Mouse (Mus musculus) G1E (cell line): ENCODE results near the gene Syvn1. TPM values are rescaled to one million over a fixed set of nuclear protein-coding genes. Genes with fewer than 3 reads are reported as not detected.

Experiments
- ATAC-seq: 2 replicates; pipeline ENCODE4 v1.8.0; 2016; ENCODE audit warnings: mild to moderate bottlenecking; ENCODE audit not compliant: insufficient number of reproducible peaks, poor library complexity, low FRiP score, severe bottlenecking; ENCODE audit errors: extremely low read depth
- DNase-seq: peaks from one replicate; pipeline ENCODE4 v3.0.0; 2012; ENCODE audit warnings: low spot score
- H3K27me3 ChIP-seq: 2 replicates; pipeline ENCODE4 v1.6.1; 2012; ENCODE audit warnings: mild to moderate bottlenecking, low read length, inconsistent platforms; ENCODE audit not compliant: insufficient read depth
- H3K36me3 ChIP-seq: replicated peaks from 2 replicates; pipeline ENCODE3; 2012; ENCODE audit warnings: mild to moderate bottlenecking, inconsistent platforms
- H3K4me1 ChIP-seq: 2 replicates; pipeline ENCODE4 v1.6.1; 2012; ENCODE audit warnings: low read depth, low read length, inconsistent platforms, mixed read lengths; ENCODE audit not compliant: insufficient read depth
- H3K4me3 ChIP-seq: 2 replicates; pipeline ENCODE4 v1.5.1; 2012; ENCODE audit warnings: low read depth, mild to moderate bottlenecking, inconsistent platforms, low read length, moderate library complexity, mixed read lengths
- H3K9me3 ChIP-seq: replicated peaks from 2 replicates; pipeline ENCODE4 v1.6.1; 2012; ENCODE audit warnings: inconsistent platforms
- CTCF ChIP-seq: IDR thresholded peaks from 2 replicates; pipeline ENCODE4 v1.5.1; 2012; ENCODE audit warnings: low read depth, low read length, inconsistent platforms, mixed read lengths
- GATA1 ChIP-seq: IDR thresholded peaks from 2 replicates; pipeline ENCODE4 v1.6.1; 2012; ENCODE audit warnings: borderline replicate concordance, low read length, inconsistent platforms, mixed read lengths
- GATA2 ChIP-seq: IDR thresholded peaks from 2 replicates; pipeline ENCODE4 v1.6.1; 2012; ENCODE audit warnings: low read depth, low read length, inconsistent platforms, borderline replicate concordance
- POLR2AphosphoS5 ChIP-seq: IDR thresholded peaks from 2 replicates; pipeline ENCODE4 v1.6.1; 2012; ENCODE audit warnings: low read depth, low read length, inconsistent platforms; ENCODE audit not compliant: insufficient replicate concordance
- TAL1 ChIP-seq: conservative IDR thresholded peaks from 2 replicates; pipeline ENCODE4 v1.6.1; 2012; ENCODE audit warnings: low read depth, low read length, inconsistent platforms, mixed read lengths
- polyA plus RNA-seq: library from polyadenylated mRNA; stranded (reverse); fragments of >175 nt; gene quantifications from 2 replicates; pipeline ENCODE4 v1.2.3, GENCODE M21; 2012
- total RNA-seq, 2 experiments: library from RNA; stranded (forward) in 1 of 2; stranded (reverse) in 1 of 2; fragments of 200-1000 nt in 1 of 2; fragments of >200 nt in 1 of 2; fragmentation: Nextera tagmentation in 1 of 2; gene quantifications; 2 replicates each; pipeline ENCODE4 v1.2.3; 2014 to 2017

The Syvn1 gene
- total and polyA plus RNA-seq, 3 experiments = 4.8 to 78.2 (median 39.7) TPM

DNA sequence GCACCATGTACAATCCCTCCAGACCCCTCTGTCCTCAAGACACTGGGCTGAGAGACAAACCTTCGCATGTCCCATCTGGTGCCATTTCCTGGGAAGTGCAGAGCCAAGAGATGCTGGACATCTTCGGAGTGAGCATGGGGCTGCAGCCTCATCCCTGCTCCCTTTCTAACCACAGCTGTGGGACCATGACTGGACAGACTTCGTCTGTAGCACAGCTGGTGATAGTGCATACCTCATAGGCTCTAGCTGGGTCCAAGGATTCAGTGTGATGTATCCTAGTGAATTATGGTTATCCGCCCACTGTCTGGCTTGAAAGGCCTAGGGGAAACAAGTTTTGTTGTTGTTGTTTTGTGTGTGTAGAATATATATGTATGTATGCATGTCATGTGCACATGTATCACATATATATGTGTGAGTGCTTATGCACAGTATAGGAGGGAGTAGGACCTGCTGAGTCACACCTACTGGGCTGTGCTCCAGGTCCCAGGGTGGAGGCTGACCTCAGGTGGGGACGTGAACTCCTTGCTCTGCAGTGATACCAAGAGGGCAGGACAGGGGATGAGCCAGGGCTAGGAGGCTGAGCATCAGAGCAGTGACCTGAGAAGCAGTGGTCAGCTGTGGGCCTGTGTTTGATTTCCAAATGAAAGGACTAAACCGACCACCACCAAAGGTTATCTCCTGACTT lies 55.9 kb downstream of the Syvn1 start:
- TF ChIP-seq GATA2 = no peak
- TF ChIP-seq POLR2AphosphoS5 = no peak
- no peak for TF ChIP-seq TAL1
- no peak for TF ChIP-seq GATA1
- no peak for TF ChIP-seq CTCF
- Histone ChIP-seq H3K27me3 (no peaks in the 10 kb centered on the region), H3K36me3 (peaks cover 49% of the 10 kb centered on the region), H3K4me1 (peaks cover 53% of the 10 kb centered on the region), H3K4me3 (no peak overlapping the region; the same call in 1 of the 2 replicates), H3K9me3 (no peaks in the 10 kb centered on the region)
- ATAC-seq = no peak
- no peak for DNase-seq

Other genes starting within 250 kb of the Syvn1 start
Only the 20 nearest of the 28 such genes appear.
- 126 and 142 TPM in 2 replicates for gene Dpf2, start 133.6 kb upstream of the Syvn1 start, total RNA-seq (2014; fragmentation: Nextera tagmentation)
- 152 and 196 TPM in 2 replicates for gene Dpf2, start 133.6 kb upstream of the Syvn1 start, total RNA-seq (2017)
- gene Dpf2, start 133.6 kb upstream of the Syvn1 start, polyA plus RNA-seq = 42.1 and 68.8 TPM in 2 replicates
- 1.8 and 2.1 TPM in 2 replicates for gene Cdc42ep2, start 121.8 kb upstream of the Syvn1 start, total RNA-seq (2014; fragmentation: Nextera tagmentation)
- gene Cdc42ep2, start 121.8 kb upstream of the Syvn1 start, total RNA-seq (2017) = 2.2 and 3.6 TPM in 2 replicates
- gene Cdc42ep2, start 121.8 kb upstream of the Syvn1 start, polyA plus RNA-seq = 0.66 and 0.76 TPM in 2 replicates
- gene Pola2, start 82.4 kb upstream of the Syvn1 start, total RNA-seq (2014; fragmentation: Nextera tagmentation) = 139 and 147 TPM in 2 replicates
- 86.0 and 93.4 TPM in 2 replicates for gene Pola2, start 82.4 kb upstream of the Syvn1 start, total RNA-seq (2017)
- 51.6 and 55.0 TPM in 2 replicates for gene Pola2, start 82.4 kb upstream of the Syvn1 start, polyA plus RNA-seq
- not detected in 2 replicates for gene Slc22a20, start 60.4 kb upstream of the Syvn1 start, total RNA-seq (2014; fragmentation: Nextera tagmentation)
- not detected in 2 replicates for gene Slc22a20, start 60.4 kb upstream of the Syvn1 start, total RNA-seq (2017)
- not detected in 2 replicates for gene Slc22a20, start 60.4 kb upstream of the Syvn1 start, polyA plus RNA-seq
- 38.5 and 40.9 TPM in 2 replicates for gene Capn1, start 30.7 kb upstream of the Syvn1 start, total RNA-seq (2014; fragmentation: Nextera tagmentation)
- 55.5 and 56.5 TPM in 2 replicates for gene Capn1, start 30.7 kb upstream of the Syvn1 start, total RNA-seq (2017)
- gene Capn1, start 30.7 kb upstream of the Syvn1 start, polyA plus RNA-seq = 140 and 168 TPM in 2 replicates
- 46.6 and 51.6 TPM in 2 replicates for gene Mrpl49, start 11.2 kb downstream of the Syvn1 start, total RNA-seq (2014; fragmentation: Nextera tagmentation)
- gene Mrpl49, start 11.2 kb downstream of the Syvn1 start, total RNA-seq (2017) = 46.9 and 52.4 TPM in 2 replicates
- 41.8 and 46.8 TPM in 2 replicates for gene Mrpl49, start 11.2 kb downstream of the Syvn1 start, polyA plus RNA-seq
- 3,086 and 3,502 TPM in 2 replicates for gene Fau, start 11.3 kb downstream of the Syvn1 start, total RNA-seq (2014; fragmentation: Nextera tagmentation)
- 2,639 and 2,986 TPM in 2 replicates for gene Fau, start 11.3 kb downstream of the Syvn1 start, total RNA-seq (2017)
- gene Fau, start 11.3 kb downstream of the Syvn1 start, polyA plus RNA-seq = 5,636 and 5,712 TPM in 2 replicates
- 8.3 and 16.3 TPM in 2 replicates for gene Znhit2, start 14.6 kb downstream of the Syvn1 start, total RNA-seq (2014; fragmentation: Nextera tagmentation)
- 11.0 and 23.3 TPM in 2 replicates for gene Znhit2, start 14.6 kb downstream of the Syvn1 start, total RNA-seq (2017)
- 58.7 and 60.6 TPM in 2 replicates for gene Znhit2, start 14.6 kb downstream of the Syvn1 start, polyA plus RNA-seq
- 22.9 and 24.0 TPM in 2 replicates for gene Tm7sf2, start 21.8 kb downstream of the Syvn1 start, total RNA-seq (2014; fragmentation: Nextera tagmentation)
- 17.2 and 21.4 TPM in 2 replicates for gene Tm7sf2, start 21.8 kb downstream of the Syvn1 start, total RNA-seq (2017)
- 15.0 and 20.0 TPM in 2 replicates for gene Tm7sf2, start 21.8 kb downstream of the Syvn1 start, polyA plus RNA-seq
- 24.7 and 32.4 TPM in 2 replicates for gene Vps51, start 30.7 kb downstream of the Syvn1 start, total RNA-seq (2014; fragmentation: Nextera tagmentation)
- gene Vps51, start 30.7 kb downstream of the Syvn1 start, total RNA-seq (2017) = 33.2 and 39.8 TPM in 2 replicates
- gene Vps51, start 30.7 kb downstream of the Syvn1 start, polyA plus RNA-seq = 29.3 and 34.9 TPM in 2 replicates
- not detected in 2 replicates for gene Tmem262, start 33.5 kb downstream of the Syvn1 start, total RNA-seq (2014; fragmentation: Nextera tagmentation)
- gene Tmem262, start 33.5 kb downstream of the Syvn1 start, total RNA-seq (2017) = not detected in 2 replicates
- gene Tmem262, start 33.5 kb downstream of the Syvn1 start, polyA plus RNA-seq = not detected in 2 replicates
- gene Gm28374, start 35.7 kb downstream of the Syvn1 start, total RNA-seq (2014; fragmentation: Nextera tagmentation) = not detected in 2 replicates
- gene Gm28374, start 35.7 kb downstream of the Syvn1 start, total RNA-seq (2017) = 0.87 and 0.98 TPM in 2 replicates
- 0.37 and 0.75 TPM in 2 replicates for gene Gm28374, start 35.7 kb downstream of the Syvn1 start, polyA plus RNA-seq
- gene Zfpl1, start 38.4 kb downstream of the Syvn1 start, total RNA-seq (2014; fragmentation: Nextera tagmentation) = 21.6 and 24.5 TPM in 2 replicates
- gene Zfpl1, start 38.4 kb downstream of the Syvn1 start, total RNA-seq (2017) = 32.8 and 36.1 TPM in 2 replicates
- gene Zfpl1, start 38.4 kb downstream of the Syvn1 start, polyA plus RNA-seq = 56.3 and 59.9 TPM in 2 replicates
- 24.7 and 45.0 TPM in 2 replicates for gene Cdca5, start 38.4 kb downstream of the Syvn1 start, total RNA-seq (2014; fragmentation: Nextera tagmentation)
- 40.5 and 43.3 TPM in 2 replicates for gene Cdca5, start 38.4 kb downstream of the Syvn1 start, total RNA-seq (2017)
- gene Cdca5, start 38.4 kb downstream of the Syvn1 start, polyA plus RNA-seq = 14.8 and 17.6 TPM in 2 replicates
- 1.3 and 5.6 TPM in 2 replicates for gene AC131692.1, start 47.8 kb downstream of the Syvn1 start, total RNA-seq (2014; fragmentation: Nextera tagmentation)
- 1.3 and 1.4 TPM in 2 replicates for gene AC131692.1, start 47.8 kb downstream of the Syvn1 start, total RNA-seq (2017)
- 3.4 and 3.5 TPM in 2 replicates for gene AC131692.1, start 47.8 kb downstream of the Syvn1 start, polyA plus RNA-seq
- 1.1 and 1.8 TPM in 2 replicates for gene Naaladl1, start 59.2 kb downstream of the Syvn1 start, total RNA-seq (2014; fragmentation: Nextera tagmentation)
- 0.44 and 0.87 TPM in 2 replicates for gene Naaladl1, start 59.2 kb downstream of the Syvn1 start, total RNA-seq (2017)
- gene Naaladl1, start 59.2 kb downstream of the Syvn1 start, polyA plus RNA-seq = 0.32 and 0.36 TPM in 2 replicates
- 7.9 and 10.1 TPM in 2 replicates for gene Sac3d1, start 72.1 kb downstream of the Syvn1 start, total RNA-seq (2014; fragmentation: Nextera tagmentation)
- 10.2 and 22.9 TPM in 2 replicates for gene Sac3d1, start 72.1 kb downstream of the Syvn1 start, total RNA-seq (2017)
- 69.2 and 78.7 TPM in 2 replicates for gene Sac3d1, start 72.1 kb downstream of the Syvn1 start, polyA plus RNA-seq
- 21.4 and 25.7 TPM in 2 replicates for gene Snx15, start 81.7 kb downstream of the Syvn1 start, total RNA-seq (2014; fragmentation: Nextera tagmentation)
- 13.2 and 15.3 TPM in 2 replicates for gene Snx15, start 81.7 kb downstream of the Syvn1 start, total RNA-seq (2017)
- gene Snx15, start 81.7 kb downstream of the Syvn1 start, polyA plus RNA-seq = 70.1 and 84.0 TPM in 2 replicates
- gene Batf2, start 94.4 kb downstream of the Syvn1 start, total RNA-seq (2014; fragmentation: Nextera tagmentation) = not detected in 2 replicates
- gene Batf2, start 94.4 kb downstream of the Syvn1 start, total RNA-seq (2017) = 0.33 TPM in 1 of 2 replicates, not detected in the other
- not detected in 2 replicates for gene Batf2, start 94.4 kb downstream of the Syvn1 start, polyA plus RNA-seq
- gene Arl2, start 95.0 kb downstream of the Syvn1 start, total RNA-seq (2014; fragmentation: Nextera tagmentation) = 49.8 and 60.0 TPM in 2 replicates
- gene Arl2, start 95.0 kb downstream of the Syvn1 start, total RNA-seq (2017) = 28.5 and 29.2 TPM in 2 replicates
- 76.9 and 83.5 TPM in 2 replicates for gene Arl2, start 95.0 kb downstream of the Syvn1 start, polyA plus RNA-seq